Mouse (Mus musculus) limb, embryonic 10.5 days (tissue): ENCODE measurements at regions not wholly inside any gene's neighbourhood (a gene's known extent, or its start where the extent isn't known, plus 50 kb on each side); places are given as distances from the start of the nearest gene placed in this dataset.
"Not testable (repeated sequence)": the region's sequence is repeated elsewhere in the genome, so short reads cannot be mapped to it uniquely, and the experiment has no call there.

Experiments used
- DNase-seq: peaks from one replicate; pipeline ENCODE4 v3.0.0-alpha.2; 2017; ENCODE audit warnings: low spot score
- H3K27ac ChIP-seq: fragments of 300-500 bp; sonication (generic); 2 replicates; pipeline ENCODE4 v1.5.1; 2016; ENCODE audit warnings: mild to moderate bottlenecking
- H3K27me3 ChIP-seq: fragments of 300-500 bp; sonication (generic); 2 replicates; pipeline ENCODE4 v1.6.1; 2016; ENCODE audit warnings: low read depth, mild to moderate bottlenecking; ENCODE audit not compliant: poor library complexity, severe bottlenecking
- H3K36me3 ChIP-seq: fragments of 300-500 bp; sonication (generic); 2 replicates; pipeline ENCODE4 v1.6.1; 2016; ENCODE audit warnings: mild to moderate bottlenecking, moderate library complexity
- H3K4me1 ChIP-seq: fragments of 300-500 bp; sonication (generic); 2 replicates; pipeline ENCODE4 v1.6.1; 2016
- H3K4me3 ChIP-seq: fragments of 300-500 bp; sonication (generic); 2 replicates; pipeline ENCODE4 v1.5.1; 2016; ENCODE audit warnings: mild to moderate bottlenecking, moderate library complexity
- H3K9me3 ChIP-seq: fragments of 300-500 bp; sonication (generic); replicated peaks from 2 replicates; pipeline ENCODE4 v1.6.1; 2016; ENCODE audit warnings: mild to moderate bottlenecking
- WGBS: fragments of 180-500 bp; shearing (Covaris S2); methylation state at CpG from one replicate; pipeline ENCODE4 v1.1.7; 2016; 5-methylcytosine and 5-hydroxymethylcytosine counted together

GRCm38 (mm10) chr13:97482439-97482946, 241.6 kb downstream of the Enc1 start:
- Histone ChIP-seq H3K4me3 (no peak overlapping the region), H3K27ac (no peak overlapping the region), H3K27me3 (peaks cover 3% of the 10 kb centered on the region; the same call in 1 of the 2 replicates), H3K36me3 (no peaks in the 10 kb centered on the region), H3K4me1 (peaks cover 22% of the 10 kb centered on the region), H3K9me3 (no peaks in the 10 kb centered on the region)
- DNase-seq = no peak
- WGBS = 94% methylated on average over 3 of the region's 3 CpGs

GRCm38 (mm10) chr13:97481259-97481658, 240.4 kb downstream of the Enc1 start:
- 90% methylated on average over 2 of the region's 2 CpGs for WGBS

GRCm38 (mm10) chr13:97479066-97479586, 238.2 kb downstream of the Enc1 start:
- Histone ChIP-seq H3K27ac (no peak overlapping the region), H3K9me3 (no peaks in the 10 kb centered on the region), H3K27me3 (no peaks in the 10 kb centered on the region; the same call in 1 of the 2 replicates), H3K36me3 (no peaks in the 10 kb centered on the region), H3K4me3 (no peak overlapping the region), H3K4me1 (peaks cover 19% of the 10 kb centered on the region)
- DNase-seq = no peak
- WGBS = 89% methylated on average over 10 of the region's 10 CpGs

More at GRCm38 (mm10) chr13:97481259-97481658, 240.4 kb downstream of the Enc1 start:
- Histone ChIP-seq H3K27ac (no peak overlapping the region), H3K36me3 (no peaks in the 10 kb centered on the region), H3K4me1 (peaks cover 20% of the 10 kb centered on the region), H3K4me3 (no peak overlapping the region), H3K27me3 (peaks cover 2% of the 10 kb centered on the region; the same call in 1 of the 2 replicates), H3K9me3 (no peaks in the 10 kb centered on the region)
- no peak for DNase-seq

- H3K36me3 ChIP-seq = no peaks in the 10 kb centered on the region
- no peak for DNase-seq
- no peak overlapping the region for H3K4me3 ChIP-seq
- 93% methylated on average over 3 of the region's 3 CpGs for WGBS
- no peaks in the 10 kb centered on the region for H3K27me3 ChIP-seq
- no peak overlapping the region for H3K27ac ChIP-seq
- no peaks in the 10 kb centered on the region for H3K9me3 ChIP-seq
- H3K4me1 ChIP-seq = peaks cover 25% of the 10 kb centered on the region
These were observed 233.1 kb downstream of the Enc1 start for GRCm38 (mm10) chr13:97473971-97474365.

GRCm38 (mm10) chr13:97473256-97473970, 232.5 kb downstream of the Enc1 start:
- no peaks in the 10 kb centered on the region for H3K27me3 ChIP-seq
- DNase-seq = no peak
- H3K27ac ChIP-seq = no peak overlapping the region
- H3K4me3 ChIP-seq = no peak overlapping the region
- H3K9me3 ChIP-seq = no peaks in the 10 kb centered on the region
- 91% methylated on average over 7 of the region's 7 CpGs for WGBS
- no peaks in the 10 kb centered on the region for H3K36me3 ChIP-seq
- peaks cover 25% of the 10 kb centered on the region for H3K4me1 ChIP-seq

- Histone ChIP-seq H3K27ac (no peak overlapping the region), H3K9me3 (no peaks in the 10 kb centered on the region), H3K4me3 (no peak overlapping the region), H3K4me1 (peaks cover 10% of the 10 kb centered on the region), H3K27me3 (no peaks in the 10 kb centered on the region), H3K36me3 (no peaks in the 10 kb centered on the region)
- 66% methylated on average over 10 of the region's 10 CpGs for WGBS
- DNase-seq = no peak
These were observed 229.1 kb downstream of the Enc1 start for GRCm38 (mm10) chr13:97469999-97470398.

GRCm38 (mm10) chr13:97468874-97469593, 228.1 kb downstream of the Enc1 start:
- peaks cover 10% of the 10 kb centered on the region for H3K4me1 ChIP-seq

GRCm38 (mm10) chr13:97466585-97466984, 225.7 kb downstream of the Enc1 start:
- not testable (repeated sequence) for H3K36me3 ChIP-seq, H3K27me3 ChIP-seq, H3K4me3 ChIP-seq, DNase-seq, H3K27ac ChIP-seq, H3K9me3 ChIP-seq
- WGBS = 94% methylated on average over 1 of the region's 1 CpGs
- H3K4me1 ChIP-seq = peaks cover 10% of the 10 kb centered on the region

More at GRCm38 (mm10) chr13:97468874-97469593, 228.1 kb downstream of the Enc1 start:
- WGBS = 87% methylated on average over 10 of the region's 10 CpGs
- H3K27me3 ChIP-seq = no peaks in the 10 kb centered on the region
- no peak overlapping the region for H3K4me3 ChIP-seq
- H3K9me3 ChIP-seq = no peaks in the 10 kb centered on the region
- no peaks in the 10 kb centered on the region for H3K36me3 ChIP-seq
- no peak overlapping the region for H3K27ac ChIP-seq
- no peak for DNase-seq

- 90% methylated on average over 8 of the region's 8 CpGs for WGBS
- Histone ChIP-seq H3K9me3 (no peaks in the 10 kb centered on the region), H3K27ac (no peak overlapping the region), H3K36me3 (no peaks in the 10 kb centered on the region), H3K27me3 (no peaks in the 10 kb centered on the region), H3K4me1 (no peaks in the 10 kb centered on the region), H3K4me3 (no peak overlapping the region)
- no peak for DNase-seq
These were observed 222.9 kb downstream of the Enc1 start for GRCm38 (mm10) chr13:97463798-97464197.

- Histone ChIP-seq H3K4me3 (no peak overlapping the region), H3K36me3 (no peaks in the 10 kb centered on the region), H3K27me3 (no peaks in the 10 kb centered on the region), H3K4me1 (no peaks in the 10 kb centered on the region), H3K27ac (no peak overlapping the region), H3K9me3 (no peaks in the 10 kb centered on the region)
- 96% methylated on average over 2 of the region's 2 CpGs for WGBS
- no peak for DNase-seq
These were observed 222.0 kb downstream of the Enc1 start for GRCm38 (mm10) chr13:97462884-97463235.

GRCm38 (mm10) chr13:97462110-97462883, 221.4 kb downstream of the Enc1 start:
- no peaks in the 10 kb centered on the region for H3K27me3 ChIP-seq
- no peak overlapping the region for H3K27ac ChIP-seq
- H3K36me3 ChIP-seq = no peaks in the 10 kb centered on the region
- H3K9me3 ChIP-seq = no peaks in the 10 kb centered on the region
- H3K4me3 ChIP-seq = no peak overlapping the region
- DNase-seq = no peak
- 90% methylated on average over 13 of the region's 13 CpGs for WGBS
- no peaks in the 10 kb centered on the region for H3K4me1 ChIP-seq

GRCm38 (mm10) chr13:97461207-97461606, 220.3 kb downstream of the Enc1 start:
- Histone ChIP-seq H3K27me3 (no peaks in the 10 kb centered on the region), H3K4me1 (no peaks in the 10 kb centered on the region), H3K27ac (peak overlapping the region; percentile 46), H3K36me3 (no peaks in the 10 kb centered on the region), H3K9me3 (no peaks in the 10 kb centered on the region), H3K4me3 (no peak overlapping the region)
- DNase-seq = no peak
- WGBS = 92% methylated on average over 4 of the region's 4 CpGs
